7 mouse cellular contexts compared by ENCODE assay signal in the genomic region with DNA sequence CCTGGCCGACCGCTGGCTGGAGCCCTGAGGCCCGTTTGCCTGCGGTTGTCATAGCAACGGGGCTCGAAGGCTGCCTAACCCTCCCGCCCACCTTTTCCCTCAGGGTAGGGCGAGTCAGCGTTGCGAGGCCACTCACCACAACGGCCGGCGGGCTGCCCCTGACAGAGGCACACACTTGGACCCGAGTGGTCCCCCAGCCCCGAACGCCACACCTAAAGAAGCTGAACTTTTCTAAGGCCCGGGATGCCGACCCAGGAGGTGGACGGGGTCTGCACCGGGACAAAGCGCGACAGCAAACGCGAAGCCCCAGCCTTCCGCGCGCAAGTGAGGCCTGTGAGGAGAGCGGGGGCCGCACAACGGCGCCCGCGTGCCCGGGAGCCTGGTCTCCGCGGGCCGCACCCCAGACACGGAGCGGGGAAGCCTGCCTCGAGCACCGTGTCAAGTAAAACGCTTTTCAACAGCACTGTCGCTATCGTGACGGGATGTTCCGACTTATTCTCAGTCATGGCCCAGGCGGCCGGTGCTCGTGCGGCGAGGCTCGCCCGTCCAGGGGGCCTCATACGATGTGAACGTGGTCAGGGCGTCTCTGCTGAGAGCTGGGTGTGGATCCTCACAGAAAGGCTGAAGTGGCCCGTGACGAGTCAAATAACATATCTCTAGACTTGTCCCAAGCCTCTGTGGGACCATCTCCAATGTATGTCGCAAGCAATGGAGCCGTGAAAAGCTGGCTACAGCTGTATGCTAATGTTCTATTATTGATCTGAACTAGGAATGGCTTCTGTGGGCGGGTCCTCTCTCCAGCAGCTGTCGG. TPM values are rescaled to one million over a fixed set of nuclear protein-coding genes. Genes with fewer than 3 reads are reported as not detected.
DNase-seq lines count a peak whose midpoint lies in the region; ATAC-seq and TF ChIP-seq lines count a peak whose summit lies in the region.

Stk33 (minus strand) TSS at position 301 of the 811 bp plus-strand sequence.

- H3K4me3 ChIP-seq in bone marrow macrophage, adult 2 months (ENCODE audit: insufficient read depth, low read length): peak within 1 kb of the TSS; percentile 6; the same call in 1 of the 2 replicates
- H3K4me3 ChIP-seq in hindbrain, embryonic 12.5 days: peak within 1 kb of the TSS; percentile 49
- H3K4me3 ChIP-seq in limb, embryonic 14.5 days (replicated peaks; ENCODE audit: low read length): peak within 1 kb of the TSS; percentile 51
- H3K4me3 ChIP-seq in midbrain, embryonic 13.5 days (replicated peaks): peak within 1 kb of the TSS; percentile 54
- peak within 1 kb of the TSS; percentile 44 for H3K4me3 ChIP-seq in stomach, postnatal 0 days (ENCODE audit: low read depth, low read length)

- no peaks in the 10 kb centered on the region for H3K36me3 ChIP-seq in hindbrain, embryonic 12.5 days
- H3K36me3 ChIP-seq in limb, embryonic 14.5 days (ENCODE audit: control insufficient read depth, insufficient read depth, low read length): no peaks in the 10 kb centered on the region
- no peaks in the 10 kb centered on the region for H3K36me3 ChIP-seq in midbrain, embryonic 13.5 days
- H3K36me3 ChIP-seq in stomach, postnatal 0 days (ENCODE audit: control insufficient read depth, insufficient read depth, low read length): no peaks in the 10 kb centered on the region

- no peak for TF ChIP-seq POLR2A in bone marrow macrophage, adult 2 months (IDR thresholded peaks at IDR 0.05; ENCODE audit: borderline replicate concordance, low read depth, low read length)
- no peak for TF ChIP-seq POLR2A in limb, embryonic 14.5 days (IDR thresholded peaks at IDR 0.05; ENCODE audit: borderline replicate concordance, extremely low read depth, insufficient read depth, insufficient read length)

- no peaks in the 10 kb centered on the region for H3K9me3 ChIP-seq in hindbrain, embryonic 12.5 days (replicated peaks)
- H3K9me3 ChIP-seq in limb, embryonic 14.5 days (ENCODE audit: control insufficient read depth, low read length): no peaks in the 10 kb centered on the region
- no peaks in the 10 kb centered on the region for H3K9me3 ChIP-seq in midbrain, embryonic 13.5 days
- no peaks in the 10 kb centered on the region for H3K9me3 ChIP-seq in stomach, postnatal 0 days (ENCODE audit: control insufficient read depth, low read length)

- TF ChIP-seq CTCF in bone marrow macrophage, adult 2 months (IDR thresholded peaks at IDR 0.05; ENCODE audit: low read depth, low read length): no peak
- TF ChIP-seq CTCF in stomach, postnatal 0 days (IDR thresholded peaks at IDR 0.05; ENCODE audit: low read depth): no peak

- peaks cover 2% of the 10 kb centered on the region; the same call in 1 of the 2 replicates for H3K4me1 ChIP-seq in bone marrow macrophage, adult 2 months (ENCODE audit: control insufficient read depth, insufficient read depth, low read length)
- peaks cover 18% of the 10 kb centered on the region for H3K4me1 ChIP-seq in hindbrain, embryonic 12.5 days
- H3K4me1 ChIP-seq in limb, embryonic 14.5 days (ENCODE audit: control insufficient read depth, insufficient read depth, low read length): peaks cover 5% of the 10 kb centered on the region; the same call in 1 of the 2 replicates
- peaks cover 58% of the 10 kb centered on the region for H3K4me1 ChIP-seq in midbrain, embryonic 13.5 days (replicated peaks)
- H3K4me1 ChIP-seq in stomach, postnatal 0 days (replicated peaks; ENCODE audit: control insufficient read depth, insufficient read depth): no peaks in the 10 kb centered on the region

- no peak for TF ChIP-seq EP300 in stomach, postnatal 0 days (optimal IDR thresholded peaks at IDR 0.05)

- ATAC-seq in hindbrain, embryonic 12.5 days (ENCODE audit: low FRiP score): peak; percentile 87
- ATAC-seq in limb, embryonic 14.5 days (ENCODE audit: low FRiP score, low read depth): peak; percentile 84
- ATAC-seq in midbrain, embryonic 13.5 days: peak; percentile 85
- ATAC-seq in stomach, postnatal 0 days (ENCODE audit: low FRiP score, low TSS enrichment): peak; percentile 41

- H3K9ac ChIP-seq in hindbrain, embryonic 12.5 days: peak within 1 kb of the TSS; percentile 72
- H3K9ac ChIP-seq in limb, embryonic 14.5 days (ENCODE audit: low read depth, low read length, severe bottlenecking): peak within 1 kb of the TSS; percentile 74
- peak within 1 kb of the TSS; percentile 77 for H3K9ac ChIP-seq in midbrain, embryonic 13.5 days (replicated peaks)
- peak within 1 kb of the TSS; percentile 61 for H3K9ac ChIP-seq in stomach, postnatal 0 days (ENCODE audit: low read length)

- WGBS in hindbrain, embryonic 12.5 days: under 1% methylated on average over 62 of the region's 62 CpGs
- WGBS in limb, embryonic 14.5 days: under 1% methylated on average over 54 of the region's 62 CpGs
- under 1% methylated on average over 62 of the region's 62 CpGs for WGBS in midbrain, embryonic 13.5 days
- WGBS in stomach, postnatal 0 days: 1% methylated on average over 62 of the region's 62 CpGs

- DNase-seq in MN1 (ENCODE audit: low spot score): peak; percentile 81
- peak; percentile 65 for DNase-seq in gastrocnemius, adult 18-20 months (ENCODE audit: low spot score)
- DNase-seq in limb, embryonic 14.5 days (ENCODE audit: low spot score): peak; percentile 55
- DNase-seq in stomach, postnatal 0 days (ENCODE audit: low spot score): peak; percentile 53

- peaks cover 6% of the 10 kb centered on the region; the same call in 1 of the 2 replicates for H3K27me3 ChIP-seq in hindbrain, embryonic 12.5 days
- 0 out of 2 replicates have a peak, but pooled peaks cover 5% of the 10 kb centered on the region for H3K27me3 ChIP-seq in limb, embryonic 14.5 days (ENCODE audit: control insufficient read depth, insufficient read depth, low read length)
- no peaks in the 10 kb centered on the region for H3K27me3 ChIP-seq in midbrain, embryonic 13.5 days
- no peaks in the 10 kb centered on the region for H3K27me3 ChIP-seq in stomach, postnatal 0 days (ENCODE audit: control insufficient read depth, insufficient read depth, low read length)

- no peak within 1 kb of the TSS for H3K27ac ChIP-seq in bone marrow macrophage, adult 2 months (ENCODE audit: insufficient read depth, low read depth, low read length)
- H3K27ac ChIP-seq in hindbrain, embryonic 12.5 days: peak within 1 kb of the TSS; percentile 79
- H3K27ac ChIP-seq in limb, embryonic 14.5 days (replicated peaks; ENCODE audit: low read depth, low read length): no peak within 1 kb of the TSS
- H3K27ac ChIP-seq in midbrain, embryonic 13.5 days: peak within 1 kb of the TSS; percentile 91
- H3K27ac ChIP-seq in stomach, postnatal 0 days (replicated peaks): no peak within 1 kb of the TSS

- H3K4me2 ChIP-seq in hindbrain, embryonic 12.5 days (replicated peaks): peak within 1 kb of the TSS; percentile 70
- peak within 1 kb of the TSS; percentile 87 for H3K4me2 ChIP-seq in limb, embryonic 14.5 days (replicated peaks; ENCODE audit: low read depth, low read length, severe bottlenecking)
- peak within 1 kb of the TSS; percentile 77 for H3K4me2 ChIP-seq in midbrain, embryonic 13.5 days (replicated peaks)
- peak within 1 kb of the TSS; percentile 62 for H3K4me2 ChIP-seq in stomach, postnatal 0 days (replicated peaks; ENCODE audit: low read depth)

RNA-seq across cellular contexts. Expression of gene Stk33, which starts in this region (rescaled TPM):
- not detected in 2 replicates for polyA plus RNA-seq in bone marrow macrophage, adult 2 months (2012; ENCODE audit: insufficient read depth, insufficient read length, missing spikeins)
- total RNA-seq in gastrocnemius, adult 18-20 months (2021): 10 to 100 TPM in 1 of 2 experiments, 1 to 10 TPM in 1; 4.5 to 20.8 TPM
- polyA plus RNA-seq in hindbrain, embryonic 12.5 days (2016; fragmentation: Nextera tagmentation; extraction: Ambion mirVana): 6.8 and 10.0 TPM in 2 replicates
- polyA plus RNA-seq in limb, embryonic 14.5 days (2012; rRNA removed): 1.3 and 1.7 TPM in 2 replicates
- polyA plus RNA-seq in limb, embryonic 14.5 days (2014; fragmentation: Nextera tagmentation; extraction: Ambion mirVana): 1.2 and 1.7 TPM in 2 replicates
- 12.8 and 17.3 TPM in 2 replicates for polyA plus RNA-seq in midbrain, embryonic 13.5 days (2015; fragmentation: Nextera tagmentation; extraction: Ambion mirVana)
- 0.29 and 0.53 TPM in 2 replicates for polyA plus RNA-seq in stomach, postnatal 0 days (2015; fragmentation: Nextera tagmentation; extraction: Ambion mirVana)

Comparison
In these comparisons a context has a peak if more than half of its experiments do, and no peak if none do; other contexts are left out.
1. Peak in DNase-seq, ATAC-seq, H3K4me3 ChIP-seq, H3K9ac ChIP-seq and H3K4me2 ChIP-seq in stomach, postnatal 0 days; RNA of the gene not detected or under 1 TPM.
2. H3K27ac ChIP-seq: peak in hindbrain, embryonic 12.5 days (single experiment) and midbrain, embryonic 13.5 days (single experiment); none in bone marrow macrophage, adult 2 months (single experiment), limb, embryonic 14.5 days (single experiment) and stomach, postnatal 0 days (single experiment).
3. Peak in every context shown above with its lines, with median percentiles within 50 percentile points of each other: DNase-seq, H3K4me3 ChIP-seq, ATAC-seq, H3K4me2 ChIP-seq and H3K9ac ChIP-seq.